Mouse (Mus musculus) CH12.LX (cell line): ENCODE data around the gene Hsd17b3. TPM values are rescaled to one million over a fixed set of nuclear protein-coding genes. Genes with fewer than 3 reads are reported as not detected.

Experiments used
- DNase-seq: peaks from one replicate; pipeline ENCODE4 v3.0.0-alpha.2; 2013; ENCODE audit errors: extremely low read depth
- H3K27ac ChIP-seq: 2 replicates; pipeline ENCODE4 v1.5.1; 2012; ENCODE audit warnings: low read depth, mild to moderate bottlenecking, control low read depth, moderate library complexity; ENCODE audit not compliant: insufficient read depth
- H3K27me3 ChIP-seq: replicated peaks from 2 replicates; pipeline ENCODE3; 2012; ENCODE audit warnings: inconsistent platforms
- H3K36me3 ChIP-seq, 2 experiments: replicated peaks in 1 of 2; 2 replicates each; pipeline versions ENCODE3 to v1.6.1; 2012; ENCODE audit warnings: inconsistent platforms in 1 of 2, low read length in 1 of 2, mild to moderate bottlenecking in 1 of 2, mixed read lengths in 1 of 2, moderate library complexity in 1 of 2; ENCODE audit not compliant: control insufficient read depth in 1 of 2, insufficient read depth in 1 of 2
- H3K4me1 ChIP-seq, 2 experiments: 2 replicates each; pipeline ENCODE4 v1.6.1; 2012; ENCODE audit warnings: inconsistent platforms in 1 of 2, moderate library complexity in 1 of 2; ENCODE audit not compliant: insufficient read depth in 2 of 2, control insufficient read depth in 1 of 2
- H3K4me2 ChIP-seq: 2 replicates; pipeline ENCODE4 v1.6.1; 2012; ENCODE audit warnings: low read depth, mild to moderate bottlenecking, control low read depth; ENCODE audit not compliant: poor library complexity, insufficient read depth, severe bottlenecking
- H3K4me3 ChIP-seq, 3 experiments: fragments of 150-350 bp in 1 of 3; sonication (generic) in 1 of 3; replicated peaks in 1 of 3; 2 replicates each; pipeline versions ENCODE3 to v1.5.1; 2011 to 2012; ENCODE audit warnings: low read depth in 2 of 3, low read length in 2 of 3, mild to moderate bottlenecking in 2 of 3, moderate library complexity in 2 of 3, control low read depth in 1 of 3, improper control_type of control experiment in 1 of 3, inconsistent platforms in 1 of 3, mixed read lengths in 1 of 3; ENCODE audit not compliant: poor library complexity in 1 of 3
- H3K79me2 ChIP-seq: replicated peaks from 2 replicates; pipeline ENCODE4 v1.6.1; 2012; ENCODE audit warnings: mild to moderate bottlenecking, moderate library complexity; ENCODE audit not compliant: control insufficient read depth, poor library complexity, insufficient read depth, severe bottlenecking; ENCODE audit errors: extremely low read depth
- H3K9ac ChIP-seq: 2 replicates; pipeline ENCODE4 v1.6.1; 2012; ENCODE audit warnings: low read depth, mild to moderate bottlenecking, control low read depth, moderate library complexity; ENCODE audit not compliant: insufficient read depth
- H3K9me3 ChIP-seq: replicated peaks from 2 replicates; pipeline ENCODE3; 2012; ENCODE audit warnings: low read length, inconsistent platforms, mixed read lengths
- BHLHE40 ChIP-seq: IDR thresholded peaks from 2 replicates; pipeline ENCODE4 v1.6.1; 2011; ENCODE audit warnings: mild to moderate bottlenecking, low read depth, low read length, improper control_type of control experiment
- CTCF ChIP-seq, 2 experiments: IDR thresholded peaks in 1 of 2; conservative IDR thresholded peaks in 1 of 2; 2 replicates each; pipeline ENCODE4 v1.5.1; 2011 to 2012; ENCODE audit warnings: low read depth in 2 of 2, low read length in 2 of 2, improper control_type of control experiment in 1 of 2, inconsistent platforms in 1 of 2, mild to moderate bottlenecking in 1 of 2, moderate library complexity in 1 of 2
- GABPA ChIP-seq: IDR thresholded peaks from 2 replicates; pipeline ENCODE4 v1.6.1; 2012; ENCODE audit warnings: low read depth, low read length, improper control_type of control experiment, inconsistent platforms; ENCODE audit not compliant: insufficient replicate concordance
- HCFC1 ChIP-seq: IDR thresholded peaks from 2 replicates; pipeline ENCODE4 v1.6.1; 2012; ENCODE audit warnings: low read depth, mild to moderate bottlenecking, inconsistent platforms, low read length, improper control_type of control experiment
- IRF4 ChIP-seq: IDR thresholded peaks from 2 replicates; pipeline ENCODE4 v1.6.1; 2014; ENCODE audit warnings: low read depth, mild to moderate bottlenecking, inconsistent platforms, low read length, improper control_type of control experiment
- JUN ChIP-seq: IDR thresholded peaks from 2 replicates; pipeline ENCODE4 v1.6.1; 2011; ENCODE audit warnings: low read depth, mild to moderate bottlenecking, low read length, improper control_type of control experiment, moderate library complexity; ENCODE audit not compliant: insufficient read depth
- KAT2A ChIP-seq: IDR thresholded peaks from 2 replicates; pipeline ENCODE4 v1.6.1; 2012; ENCODE audit warnings: low read length, improper control_type of control experiment, inconsistent platforms; ENCODE audit not compliant: insufficient replicate concordance
- MAX ChIP-seq: IDR thresholded peaks from 2 replicates; pipeline ENCODE4 v1.6.1; 2011; ENCODE audit warnings: low read length, improper control_type of control experiment
- MYC ChIP-seq: IDR thresholded peaks from 2 replicates; pipeline ENCODE4 v1.6.1; 2011; ENCODE audit warnings: low read depth, mild to moderate bottlenecking, improper control_type of control experiment, low read length
- NELFE ChIP-seq: IDR thresholded peaks from 2 replicates; pipeline ENCODE4 v1.6.1; 2011; ENCODE audit warnings: low read depth, low read length, improper control_type of control experiment
- NRF1 ChIP-seq: IDR thresholded peaks from 2 replicates; pipeline ENCODE4 v1.6.1; 2014; ENCODE audit warnings: low read depth, mild to moderate bottlenecking, inconsistent platforms, low read length, improper control_type of control experiment, moderate library complexity
- PAX5 ChIP-seq: IDR thresholded peaks from 2 replicates; pipeline ENCODE4 v1.6.1; 2012; ENCODE audit warnings: low read length, inconsistent platforms, mixed read lengths
- POLR2AphosphoS2 ChIP-seq: IDR thresholded peaks from 2 replicates; pipeline ENCODE4 v1.6.1; 2011; ENCODE audit warnings: low read depth, low read length, improper control_type of control experiment
- RAD21 ChIP-seq: IDR thresholded peaks from 2 replicates; pipeline ENCODE4 v1.6.1; 2011; ENCODE audit warnings: low read depth, mild to moderate bottlenecking, low read length, improper control_type of control experiment, moderate library complexity
- SIN3A ChIP-seq: IDR thresholded peaks from 2 replicates; pipeline ENCODE4 v1.6.1; 2012; ENCODE audit warnings: low read length, improper control_type of control experiment, inconsistent platforms
- SMC3 ChIP-seq: IDR thresholded peaks from 2 replicates; pipeline ENCODE4 v1.6.1; 2011; ENCODE audit warnings: low read depth, low read length, improper control_type of control experiment
- TBP ChIP-seq: conservative IDR thresholded peaks from 2 replicates; pipeline ENCODE4 v1.6.1; 2011; ENCODE audit warnings: low read depth, low read length, improper control_type of control experiment
- UBTF ChIP-seq: IDR thresholded peaks from 2 replicates; pipeline ENCODE4 v1.6.1; 2012; ENCODE audit warnings: low read depth, mild to moderate bottlenecking, inconsistent platforms, low read length, improper control_type of control experiment, moderate library complexity
- USF1 ChIP-seq: IDR thresholded peaks from 2 replicates; pipeline ENCODE4 v1.6.1; 2014; ENCODE audit warnings: low read depth, mild to moderate bottlenecking, inconsistent platforms, low read length, improper control_type of control experiment
- USF2 ChIP-seq: conservative IDR thresholded peaks from 2 replicates; pipeline ENCODE4 v1.6.1; 2011; ENCODE audit warnings: low read depth, low read length, improper control_type of control experiment
- ZC3H11A ChIP-seq: IDR thresholded peaks from 2 replicates; pipeline ENCODE4 v1.6.1; 2012; ENCODE audit warnings: low read depth, mild to moderate bottlenecking, inconsistent platforms, low read length, improper control_type of control experiment
- ZKSCAN1 ChIP-seq: IDR thresholded peaks from 2 replicates; pipeline ENCODE4 v1.6.1; 2012; ENCODE audit warnings: low read depth, inconsistent platforms, low read length, improper control_type of control experiment, borderline replicate concordance
- ZMIZ1 ChIP-seq: IDR thresholded peaks from 2 replicates; pipeline ENCODE4 v1.6.1; 2012; ENCODE audit warnings: low read depth, mild to moderate bottlenecking, inconsistent platforms, low read length, improper control_type of control experiment
- ZNF384 ChIP-seq: IDR thresholded peaks from 2 replicates; pipeline ENCODE4 v1.6.1; 2012; ENCODE audit warnings: low read depth, low read length, improper control_type of control experiment, inconsistent platforms
- dilution Hi-C: fragments of 300-500 bp; cut with MboI; formaldehyde crosslinking; loops from 2 replicates; pipeline ENCODE4 v1.14.3; 2020; ENCODE audit warnings: low sequenced_read_pairs; ENCODE audit not compliant: extremely low pct_unique_long_range_greater_than_20kb, extremely low pct_ligation_motif_present
- in situ Hi-C: fragments of 300-500 bp; cut with MboI; formaldehyde crosslinking; loops from 3 replicates; pipeline ENCODE4 v1.14.3; 2019; ENCODE audit warnings: low sequenced_read_pairs, low pct_ligation_motif_present, low pct_unique_long_range_greater_than_20kb, mixed read lengths
- polyA plus RNA-seq: library from polyadenylated mRNA; unstranded; fragments of >175 nt; gene quantifications from 2 replicates; pipeline ENCODE4 v1.2.1, GENCODE M21; 2012; ENCODE audit warnings: low read depth; ENCODE audit not compliant: insufficient read length
- total RNA-seq, 2 experiments: library from RNA; depleted of rRNA; stranded (reverse); fragments of 300-350 nt in 1 of 2; fragments of >200 nt in 1 of 2; gene quantifications; 2 replicates each; pipeline ENCODE4 v1.2.3; 2012 to 2014

Gene Hsd17b3
- total RNA-seq (2012; rRNA removed) (not detected in 2 replicates), total RNA-seq (2014; rRNA removed) (not detected in 2 replicates), polyA plus RNA-seq (not detected in 2 replicates)

DNA sequence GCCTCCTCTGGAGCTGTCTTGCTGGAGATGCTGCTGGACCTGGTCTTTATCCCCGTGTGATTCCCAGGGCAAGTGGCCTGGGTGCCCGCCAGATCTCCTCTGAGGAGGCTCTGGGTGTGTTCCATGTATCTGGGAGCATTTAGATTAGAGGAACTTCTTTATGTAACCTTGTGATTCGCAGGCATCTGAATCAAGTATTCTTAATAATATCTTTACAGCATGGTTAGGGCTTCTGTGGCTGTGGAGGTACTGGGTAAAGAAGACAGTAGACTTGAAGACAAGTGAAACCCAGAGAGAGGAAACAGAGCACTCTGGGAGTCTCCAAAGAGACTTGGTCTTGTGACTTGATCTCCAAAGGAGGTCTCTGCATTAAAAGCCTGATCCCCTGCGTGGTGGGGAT, at the start of gene Hsd17b3:
Gene Hsd17b3, minus strand, starts transcription at position 101 of the 400 bp plus-strand sequence.
- no peak for DNase-seq
- Histone ChIP-seq H3K4me2 (no peak within 1 kb of the TSS), H3K27me3 (no peaks in the 10 kb centered on the region), H3K27ac (no peak within 1 kb of the TSS), H3K9ac (no peak within 1 kb of the TSS), H3K4me3 (no peak within 1 kb of the TSS), H3K79me2 (no peaks in the 10 kb centered on the region), H3K36me3 (no peaks in the 10 kb centered on the region), H3K9me3 (no peaks in the 10 kb centered on the region), H3K4me1 (no peaks in the 10 kb centered on the region)
- TF ChIP-seq ZKSCAN1, result no peak
- no peak for TF ChIP-seq CTCF (conservative IDR thresholded peaks at IDR 0.05 in 1 of 2, IDR thresholded peaks at IDR 0.05 in 1 of 2; ENCODE audit: low read depth in 2 of 2, low read length in 2 of 2)
- no peak for TF ChIP-seq SIN3A
- TF ChIP-seq UBTF, result no peak
- no peak for TF ChIP-seq POLR2AphosphoS2
- TF ChIP-seq USF2, result no peak
- no peak for TF ChIP-seq KAT2A
- TF ChIP-seq ZC3H11A, result no peak
- no peak for TF ChIP-seq NRF1
- TF ChIP-seq GABPA, result no peak
- TF ChIP-seq ZNF384, result no peak
- TF ChIP-seq PAX5, result no peak
- no peak for TF ChIP-seq JUN
- TF ChIP-seq USF1, result no peak
- TF ChIP-seq RAD21, result no peak
- TF ChIP-seq SMC3, result no peak
- no peak for TF ChIP-seq TBP
- no peak for TF ChIP-seq IRF4
- no peak for TF ChIP-seq NELFE
- dilution Hi-C loops, result no loop called here
- in situ Hi-C loops, result no loop called here

GRCm38 (mm10) chr13:64129616-64130375, 40.8 kb upstream of the Hsd17b3 start:
- Histone ChIP-seq H3K36me3 (peaks cover 6 to 28% of the 10 kb centered on the region in 2 experiments), H3K4me2 (peak overlapping the region; percentile 18), H3K9ac (peak overlapping the region; percentile 90), H3K9me3 (no peaks in the 10 kb centered on the region), H3K4me1 (peaks cover 0 to 14% of the 10 kb centered on the region in 2 experiments; a peak in 2 of 4 replicates), H3K4me3 (peak overlapping the region; percentile 64 to 82 (median 77)), H3K27ac (no peak overlapping the region), H3K27me3 (no peaks in the 10 kb centered on the region), H3K79me2 (no peaks in the 10 kb centered on the region)
- DNase-seq, result peak; percentile 37
- TF ChIP-seq BHLHE40 (peak; percentile 40; the same call in 1 of the 2 replicates), HCFC1 (no peak; the same call in 1 of the 2 replicates), CTCF (conservative IDR thresholded peaks at IDR 0.05 in 1 of 2, IDR thresholded peaks at IDR 0.05 in 1 of 2; ENCODE audit: low read depth in 2 of 2, low read length in 2 of 2) (peak in 1 of 2 experiments; percentile 72; a peak in 2 of 4 replicates), MAX (no peak), ZMIZ1 (no peak), MYC (0 out of 2 replicates have a peak, but pooled peaks have one; percentile 13), RAD21 (peak; percentile 39)
- in situ Hi-C loops, result no loop called here
- dilution Hi-C loops, result no loop called here
